Mouse (Mus musculus): ENCODE measurements at regions not wholly inside any gene's neighbourhood (a gene's known extent, or its start where the extent isn't known, plus 50 kb on each side); places are given as distances from the start of the nearest gene placed in this dataset.

- no peak for TF ChIP-seq CTCF (IDR thresholded peaks at IDR 0.05; ENCODE audit: control insufficient read depth, insufficient read depth, insufficient replicate concordance, low read depth, low read length)
- TF ChIP-seq POLR2A (IDR thresholded peaks at IDR 0.05; ENCODE audit: control insufficient read depth, low read depth, low read length): no peak
These were observed 104.9 kb downstream of the Tmco5 start for GRCm38 (mm10) chr2:116983351-116983750.
